Mouse (Mus musculus): ENCODE results near the gene Gif. TPM values are rescaled to one million over a fixed set of nuclear protein-coding genes. Genes with fewer than 3 reads are reported as not detected.

The Gif gene
- total RNA-seq (2023), result not detected

DNA sequence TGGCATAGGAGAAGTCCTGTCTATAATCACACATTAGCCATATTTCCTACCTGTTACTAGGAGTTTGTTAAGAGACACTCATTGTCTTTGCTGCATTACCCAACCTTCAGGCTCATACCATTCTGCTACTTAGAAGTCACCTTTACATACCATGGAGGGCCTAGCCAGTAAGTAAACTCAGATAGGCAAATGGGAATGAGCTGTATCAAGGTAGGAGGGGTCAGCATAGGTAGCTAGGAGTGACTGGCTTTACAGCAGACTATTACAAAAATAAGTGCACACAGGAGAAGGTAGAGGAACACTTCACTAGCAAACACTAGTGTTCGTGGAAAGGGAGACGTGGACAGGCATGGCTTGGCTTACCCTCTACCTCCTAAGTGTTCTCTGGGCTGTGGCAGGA, at the start of gene Gif:
TSS of gene Gif (plus strand) at position 257 of the 400 bp plus-strand sequence.

GRCm38 (mm10) chr19:11770205-11770892, 23.0 kb downstream of the Gif start, which contains the start of gene Mrpl16:
Gene Mrpl16, plus strand, starts transcription at chr19:11770391.

Other genes with a start within 250 kb of the Gif start
- 599 TPM for gene Ms4a6b, start 231.0 kb upstream of the Gif start, total RNA-seq (2023)
- gene Ms4a4d, start 210.8 kb upstream of the Gif start, total RNA-seq (2023), result 0.76 TPM
- gene Ms4a6d, start 142.7 kb upstream of the Gif start, total RNA-seq (2023), result 5.1 TPM
- not detected for gene Ms4a2, start 123.8 kb upstream of the Gif start, total RNA-seq (2023)
- not detected for gene Ms4a3, start 106.7 kb upstream of the Gif start, total RNA-seq (2023)
- gene Oosp2, start 87.0 kb upstream of the Gif start, total RNA-seq (2023), result not detected
- gene Oosp1, start 56.4 kb upstream of the Gif start, total RNA-seq (2023), result not detected
- gene Oosp3, start 50.5 kb upstream of the Gif start, total RNA-seq (2023), result not detected
- gene Mrpl16, start 22.8 kb downstream of the Gif start, total RNA-seq (2023), result 22.0 TPM
- 3.6 TPM for gene Stx3, start 71.8 kb downstream of the Gif start, total RNA-seq (2023)
- not detected for gene Olfr1417, start 91.7 kb downstream of the Gif start, total RNA-seq (2023)
- not detected for gene Olfr1418, start 113.5 kb downstream of the Gif start, total RNA-seq (2023)
- gene Olfr1419, start 127.6 kb downstream of the Gif start, total RNA-seq (2023), result not detected
- not detected for gene Olfr1420, start 139.0 kb downstream of the Gif start, total RNA-seq (2023)
- gene Patl1, start 164.8 kb downstream of the Gif start, total RNA-seq (2023), result 53.3 TPM
- gene Osbp, start 218.4 kb downstream of the Gif start, total RNA-seq (2023), result 36.4 TPM

Data from CD4-positive naive resting alpha-beta T cell, adult 76 days (primary cell).